Mouse (Mus musculus) left cerebral cortex, adult 11 months (tissue): ENCODE measurements around the gene C2cd2.

Experiments
- DNase-seq: peaks from one replicate; pipeline ENCODE4 v3.0.0; 2022; ENCODE audit warnings: low spot score

Gene C2cd2

GRCm38 (mm10) chr16:97882891-97883290, 79.5 kb downstream of the C2cd2 start:
- DNase-seq: no peak

GRCm38 (mm10) chr16:97879134-97879533, 83.3 kb downstream of the C2cd2 start:
- DNase-seq: no peak

GRCm38 (mm10) chr16:97877502-97877901, 84.9 kb downstream of the C2cd2 start:
- DNase-seq: no peak

- DNase-seq: no peak
Observed at GRCm38 (mm10) chr16:97875101-97875500, 87.3 kb downstream of the C2cd2 start.

GRCm38 (mm10) chr16:97874376-97874775, 88.0 kb downstream of the C2cd2 start:
- DNase-seq: no peak

GRCm38 (mm10) chr16:97872657-97873056, 89.7 kb downstream of the C2cd2 start:
- no peak for DNase-seq

DNA sequence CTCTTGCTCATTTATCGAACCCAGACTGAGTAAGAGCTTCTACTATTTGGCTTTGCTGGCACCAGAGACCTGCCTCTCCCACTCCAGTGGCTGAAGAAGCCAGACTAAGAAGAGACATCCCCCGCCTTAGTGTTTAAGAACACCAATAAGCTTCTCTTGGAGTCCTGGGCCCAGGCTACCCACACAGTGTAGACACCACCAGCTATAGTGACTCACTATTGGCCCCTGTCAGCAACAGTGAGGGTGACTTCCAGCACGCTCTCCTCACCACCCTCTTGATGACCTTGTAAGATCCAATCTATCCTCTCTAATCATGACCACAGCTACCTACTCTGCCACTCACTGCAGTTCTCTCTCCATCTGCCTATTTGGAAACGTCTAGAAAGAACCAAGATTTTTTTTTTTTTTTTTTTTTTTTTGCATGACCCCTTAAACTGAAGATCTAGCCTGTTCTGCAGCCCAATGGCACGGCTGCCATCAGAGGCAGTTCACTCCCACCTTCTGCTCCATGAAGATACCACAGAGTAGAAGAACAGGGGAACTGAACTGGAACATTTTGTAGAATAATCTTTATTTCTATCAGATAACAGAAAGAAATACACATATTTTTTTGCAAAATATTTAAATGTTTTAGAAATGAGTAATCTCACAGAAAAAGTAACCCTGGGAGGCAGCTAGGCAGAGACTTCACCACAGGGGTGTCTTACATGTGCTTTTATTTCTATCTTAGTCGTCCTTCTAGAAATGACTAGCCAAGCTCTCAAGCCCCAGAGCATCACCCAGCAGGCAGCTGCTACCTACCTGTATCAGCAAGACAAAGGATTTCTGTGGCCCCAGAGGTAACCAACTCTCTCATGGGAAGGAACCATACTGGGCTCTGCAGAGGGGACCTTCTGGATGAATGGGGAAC, 93.0 kb downstream of the C2cd2 start:
- DNase-seq: no peak

GRCm38 (mm10) chr16:97863932-97864467, 98.4 kb downstream of the C2cd2 start:
- no peak for DNase-seq

- DNase-seq: no peak
Observed at GRCm38 (mm10) chr16:97856050-97856449, 106.3 kb downstream of the C2cd2 start.

GRCm38 (mm10) chr16:97851741-97852319, 110.6 kb downstream of the C2cd2 start, which contains the start of gene Prdm15:
Gene Prdm15, minus strand, starts transcription at chr16:97851850.
- peak; percentile 82 for DNase-seq

DNA sequence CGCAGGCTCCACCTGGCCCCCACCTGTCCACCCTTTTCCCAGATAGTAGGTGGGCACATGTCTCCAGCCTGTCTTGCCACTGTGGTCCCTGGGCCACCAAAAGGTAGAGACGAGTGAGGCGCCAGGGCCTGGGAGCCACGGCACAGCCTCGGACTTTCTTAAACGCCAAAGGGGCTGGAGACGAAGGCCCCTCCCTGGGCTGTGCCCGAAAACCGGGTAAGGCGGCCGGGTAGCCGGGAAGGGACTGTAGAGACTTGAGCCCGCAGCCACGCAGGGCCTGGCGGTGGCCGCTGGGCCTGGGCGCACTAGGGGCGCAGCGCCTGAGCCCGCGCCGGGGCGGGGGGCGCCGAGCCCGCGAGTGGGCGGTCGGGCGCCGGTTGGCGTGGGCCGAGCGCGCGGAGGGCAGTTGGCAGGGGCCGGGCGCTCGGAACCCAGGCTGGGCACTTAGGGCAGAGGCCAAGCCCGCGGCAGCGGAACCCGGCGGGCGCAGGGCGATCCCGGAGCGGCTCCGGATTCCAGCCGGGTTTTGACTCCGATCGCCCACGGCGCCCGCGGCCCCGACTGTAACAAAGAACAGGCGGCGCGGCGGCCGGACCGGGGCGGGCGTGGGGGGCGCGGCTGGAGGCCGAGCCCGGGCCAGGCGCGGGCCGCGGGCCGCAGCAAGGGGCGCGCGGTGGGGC, 111.2 kb downstream of the C2cd2 start:
- peak; percentile 74 for DNase-seq

- peak; percentile 61 for DNase-seq
Observed at GRCm38 (mm10) chr16:97850667-97851060, 111.7 kb downstream of the C2cd2 start.

- DNase-seq: no peak
Observed at GRCm38 (mm10) chr16:97848832-97849231, 113.6 kb downstream of the C2cd2 start.

DNA sequence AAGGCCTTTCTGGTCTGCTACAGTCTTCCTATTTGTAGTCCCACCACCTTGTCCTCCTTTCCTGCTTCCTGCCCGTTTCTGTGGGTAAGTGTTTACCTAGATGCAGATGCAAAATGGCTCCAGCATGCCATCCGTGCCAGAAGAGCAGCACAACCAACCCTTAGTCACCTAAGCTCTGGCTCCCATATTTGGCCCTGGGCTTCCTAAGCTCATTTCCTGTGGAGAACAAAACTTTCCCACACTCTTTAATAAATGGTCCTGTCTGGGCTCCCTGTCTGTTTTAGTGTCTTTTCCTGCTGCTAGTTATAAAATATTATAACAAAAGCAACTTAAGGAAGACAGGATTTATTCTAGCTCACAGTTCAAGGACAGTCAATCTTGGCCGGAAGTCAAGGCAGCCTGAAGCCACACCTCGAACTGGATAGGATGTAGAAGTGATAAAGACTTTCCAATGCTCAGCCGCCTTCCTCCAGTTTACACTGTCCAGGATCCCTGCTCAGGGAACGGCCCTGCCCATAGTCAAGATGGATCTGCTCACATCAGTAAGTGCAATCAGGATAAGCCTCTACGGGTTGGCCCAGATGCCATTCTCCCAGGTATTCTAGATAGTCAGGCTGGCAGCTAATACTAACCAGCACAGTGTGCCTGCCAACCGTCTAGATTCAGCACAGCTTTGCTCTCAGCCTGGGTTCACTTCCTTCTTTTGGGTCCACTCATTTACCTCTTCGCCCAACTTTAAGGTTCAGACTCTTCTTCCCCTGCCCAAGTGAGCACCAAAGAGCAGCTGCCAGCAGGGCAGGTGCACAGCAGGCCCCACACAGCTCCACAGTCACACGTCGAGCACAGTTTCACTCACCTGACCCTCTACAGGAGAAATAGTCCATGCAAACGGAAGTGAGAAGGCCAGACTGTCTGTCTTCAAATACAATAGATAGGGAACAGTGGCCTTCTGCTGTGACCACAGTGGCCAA, 117.1 kb downstream of the C2cd2 start:
- DNase-seq: no peak

GRCm38 (mm10) chr16:97832154-97832553, 130.2 kb downstream of the C2cd2 start:
- DNase-seq: no peak

DNA sequence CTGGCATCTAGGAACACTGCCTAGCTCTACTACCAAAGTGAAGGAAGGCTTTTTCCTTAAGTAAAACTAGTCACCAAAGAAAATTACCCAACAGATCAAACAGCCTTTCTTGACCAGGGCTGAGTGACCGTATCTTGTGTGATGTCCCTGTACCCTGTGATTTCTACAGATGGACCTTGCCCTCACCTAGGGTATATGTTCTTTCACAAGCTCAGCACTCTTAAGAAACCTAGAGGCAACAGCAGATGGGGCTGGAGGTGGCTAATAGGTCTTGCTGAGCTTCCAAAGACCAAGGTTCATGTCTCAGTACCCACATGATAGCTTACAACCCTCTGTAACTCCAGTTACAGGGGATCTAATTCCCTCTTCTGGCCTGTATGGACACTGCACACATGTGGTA, 134.2 kb downstream of the C2cd2 start:
- DNase-seq: no peak

DNA sequence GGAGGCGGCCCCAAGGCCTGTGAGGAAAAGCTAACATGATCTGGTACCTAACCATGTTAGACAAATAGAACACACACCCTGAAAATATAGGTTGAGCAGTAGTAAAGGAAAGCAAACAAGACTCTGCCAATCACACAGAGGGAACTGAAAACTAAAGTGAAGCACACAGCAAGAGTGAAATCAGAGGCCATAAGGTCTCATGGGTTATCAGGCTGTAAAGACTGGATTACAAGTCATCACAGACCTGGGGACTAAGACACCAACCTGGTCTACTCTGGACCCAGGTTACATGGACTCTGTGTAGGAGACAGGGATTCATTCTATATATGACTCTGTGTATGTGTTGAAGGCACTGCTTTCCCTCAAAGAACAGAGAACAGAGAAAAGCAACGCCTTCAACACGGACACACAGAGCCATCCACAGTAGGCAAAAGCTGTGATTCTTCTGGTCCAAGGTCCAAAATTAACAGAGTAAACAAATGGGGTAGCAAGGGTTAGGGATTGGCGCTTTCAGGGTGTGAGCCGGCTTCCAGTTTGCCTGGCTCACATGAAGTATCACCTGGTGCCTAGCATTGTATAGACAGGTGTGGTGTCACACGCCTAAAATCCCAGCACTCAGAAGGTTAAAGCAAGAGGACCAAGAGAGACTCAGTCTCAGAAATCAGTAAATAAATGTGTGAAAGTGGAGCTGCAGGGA, 138.9 kb downstream of the C2cd2 start:
- DNase-seq: no peak

GRCm38 (mm10) chr16:97819532-97819931, 142.9 kb downstream of the C2cd2 start:
- DNase-seq: no peak

DNA sequence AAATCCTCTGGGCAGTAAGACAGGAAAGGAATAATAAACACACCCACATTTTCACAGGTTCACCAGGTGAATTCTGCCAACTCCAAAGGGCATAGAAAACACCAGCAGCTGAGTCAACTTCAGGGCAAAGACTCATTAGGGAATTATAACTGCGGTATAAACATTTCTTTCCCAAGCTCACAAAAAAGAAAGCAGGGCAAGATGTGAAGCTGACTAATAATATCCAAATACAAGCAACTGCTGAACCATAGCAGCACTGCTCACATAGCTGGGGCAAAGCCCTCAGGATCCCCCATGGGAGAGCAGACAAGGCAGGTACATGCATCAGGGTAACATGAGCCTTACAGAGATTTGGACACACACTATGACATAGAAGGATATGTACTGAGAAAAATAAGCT, 145.0 kb downstream of the C2cd2 start:
- DNase-seq: no peak

- no peak for DNase-seq
Observed at GRCm38 (mm10) chr16:97815269-97815668, 147.1 kb downstream of the C2cd2 start.

- DNase-seq: no peak
Observed at GRCm38 (mm10) chr16:97814060-97814459, 148.3 kb downstream of the C2cd2 start.
